ENCODE assay signal across 8 mouse cellular contexts in the genomic region with DNA sequence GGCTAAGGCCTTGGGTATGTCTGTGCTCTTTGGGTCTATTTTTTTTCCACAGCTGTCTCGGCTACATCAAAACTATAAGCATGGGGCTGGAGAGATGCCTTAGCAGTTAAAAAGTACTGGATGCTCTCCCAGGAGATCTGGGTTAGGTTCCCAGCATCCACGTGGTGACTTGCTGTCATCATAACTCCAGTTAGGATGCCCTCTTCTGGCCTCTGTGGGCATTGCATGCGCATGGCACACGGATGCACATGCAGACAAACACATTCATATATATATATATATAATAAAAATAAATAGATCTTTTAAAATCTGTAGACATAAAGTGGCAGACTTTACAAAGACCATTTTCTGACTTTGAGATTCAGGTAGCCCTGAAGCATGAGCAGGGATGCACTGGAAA.
DNase-seq lines count a peak whose midpoint lies in the region; ATAC-seq lines count a peak whose summit lies in the region.
"Had no signal": no experiment of that assay in that cellular context is flagged by ENCODE, and none has a peak within 500 bp of the region (broad histone marks: within the 10 kb centered on the region; RNA-seq: fewer than 3 reads in every experiment).

No protein-coding gene starts in this region.

- 66% methylated on average over 4 of the region's 4 CpGs for WGBS in hindbrain, embryonic 10.5 days
- WGBS in hindbrain, embryonic 16.5 days: 75% methylated on average over 4 of the region's 4 CpGs
- 77% methylated on average over 4 of the region's 4 CpGs for WGBS in limb, embryonic 10.5 days

- peaks cover 18% of the 10 kb centered on the region for H3K4me1 ChIP-seq in hindbrain, embryonic 10.5 days (replicated peaks)
- no peaks in the 10 kb centered on the region for H3K4me1 ChIP-seq in hindbrain, embryonic 16.5 days (ENCODE audit: control insufficient read depth, insufficient read depth, low read depth, low read length)
- peaks cover 3% of the 10 kb centered on the region; the same call in 1 of the 2 replicates for H3K4me1 ChIP-seq in limb, embryonic 10.5 days

- H3K9ac ChIP-seq in hindbrain, embryonic 16.5 days (ENCODE audit: low read depth, low read length): no peak overlapping the region

- no peaks in the 10 kb centered on the region for H3K9me3 ChIP-seq in hindbrain, embryonic 10.5 days
- H3K9me3 ChIP-seq in hindbrain, embryonic 16.5 days (ENCODE audit: control insufficient read depth, low read length): no peaks in the 10 kb centered on the region
- H3K9me3 ChIP-seq in limb, embryonic 10.5 days (replicated peaks): no peaks in the 10 kb centered on the region

- no peak overlapping the region for H3K27ac ChIP-seq in hindbrain, embryonic 10.5 days
- no peak overlapping the region for H3K27ac ChIP-seq in hindbrain, embryonic 16.5 days (ENCODE audit: low read depth, low read length)
- H3K27ac ChIP-seq in limb, embryonic 10.5 days: no peak overlapping the region

- no peak overlapping the region for H3K4me2 ChIP-seq in hindbrain, embryonic 16.5 days (ENCODE audit: low read length)

- H3K4me3 ChIP-seq in hindbrain, embryonic 10.5 days: no peak overlapping the region
- no peak overlapping the region for H3K4me3 ChIP-seq in hindbrain, embryonic 16.5 days (ENCODE audit: low read length)
- no peak overlapping the region for H3K4me3 ChIP-seq in limb, embryonic 10.5 days

- no peak for ATAC-seq in hindbrain, embryonic 16.5 days

- DNase-seq in hindbrain, embryonic 10.5 days (ENCODE audit: low spot score): peak; percentile 27
- peak; percentile 13 for DNase-seq in lung, postnatal 10 days
- DNase-seq in lung, postnatal 25 days (ENCODE audit: low spot score): no peak
- DNase-seq in R1 (ENCODE audit: low read depth, low spot score): peak; percentile 69
- DNase-seq in naive thymus-derived CD4-positive, alpha-beta T cell, adult 2 months (ENCODE audit: low read depth): peak; percentile 30
- no peak for DNase-seq in limb, embryonic 10.5 days (ENCODE audit: low spot score)
- DNase-seq: adrenal gland, adult 8-10 months had no signal

- H3K36me3 ChIP-seq in hindbrain, embryonic 10.5 days: peaks cover 22% of the 10 kb centered on the region
- no peaks in the 10 kb centered on the region for H3K36me3 ChIP-seq in hindbrain, embryonic 16.5 days (ENCODE audit: control insufficient read depth, insufficient read depth, low read length)
- no peaks in the 10 kb centered on the region for H3K36me3 ChIP-seq in limb, embryonic 10.5 days

- no peaks in the 10 kb centered on the region for H3K27me3 ChIP-seq in hindbrain, embryonic 10.5 days (ENCODE audit: insufficient read depth, poor library complexity, severe bottlenecking)
- H3K27me3 ChIP-seq in hindbrain, embryonic 16.5 days (replicated peaks; ENCODE audit: control insufficient read depth, insufficient read depth, low read length): no peaks in the 10 kb centered on the region
- 0 out of 2 replicates have a peak, but pooled peaks cover 11% of the 10 kb centered on the region for H3K27me3 ChIP-seq in limb, embryonic 10.5 days (ENCODE audit: low read depth, poor library complexity, severe bottlenecking)

Comparison
In these comparisons a context has a peak if more than half of its experiments do, and no peak if none do; other contexts are left out.
1. DNase-seq: peak in hindbrain, embryonic 10.5 days (single experiment), lung, postnatal 10 days (single experiment), R1 (single experiment) and naive thymus-derived CD4-positive, alpha-beta T cell, adult 2 months (single experiment); none in lung, postnatal 25 days (single experiment) and limb, embryonic 10.5 days (single experiment).